Mouse (Mus musculus): ENCODE data around the gene Srr.

DNA sequence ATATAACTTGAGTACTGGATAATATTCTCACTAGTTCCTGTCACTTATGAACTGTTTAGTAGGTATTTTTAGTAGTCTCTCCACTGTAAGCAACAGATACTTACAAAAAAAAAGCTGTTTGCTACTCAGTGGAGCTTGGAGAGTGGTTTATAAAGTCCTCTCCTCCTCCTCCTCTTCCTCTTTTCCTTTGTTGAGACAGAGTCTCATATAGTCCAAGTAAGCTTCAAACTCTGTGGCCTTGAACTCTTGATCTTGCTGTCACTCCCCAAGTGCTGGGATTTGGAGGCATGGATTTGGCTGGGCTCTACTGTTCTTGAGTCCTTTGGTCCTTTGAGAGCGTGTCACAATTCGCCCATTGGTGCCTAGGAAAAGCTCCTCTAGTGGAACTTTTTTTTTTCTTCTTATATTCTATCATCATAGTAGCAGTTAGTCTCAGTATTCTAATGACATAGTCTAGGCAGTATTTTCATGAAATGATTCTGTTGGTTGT lies 1.5 kb upstream of the Srr start:
- TF ChIP-seq FLI1 (IDR thresholded peaks at IDR 0.05; ENCODE audit: low read length) (no peak), GATA1 (IDR thresholded peaks at IDR 0.05; ENCODE audit: borderline replicate concordance, low read length) (no peak)
